ENCODE assay signal across 24 mouse cellular contexts in genomic region chr3:58582297-58582696, GRCm38 (mm10). TPM values are rescaled to one million over a fixed set of nuclear protein-coding genes. Genes with fewer than 3 reads are reported as not detected.
DNase-seq lines count a peak whose midpoint lies in the region; ATAC-seq and TF ChIP-seq lines count a peak whose summit lies in the region.
"Had no signal": no experiment of that assay in that cellular context is flagged by ENCODE, and none has a peak within 500 bp of the region (broad histone marks: within the 10 kb centered on the region; RNA-seq: fewer than 3 reads in every experiment).

No protein-coding gene starts in this region.

- H3K9ac ChIP-seq in liver, embryonic 11.5 days (ENCODE audit: low read depth, low read length), result no peak overlapping the region
- H3K9ac ChIP-seq: embryonic facial prominence, embryonic 12.5 days; forebrain, embryonic 13.5 days; hindbrain, embryonic 12.5 days; liver, embryonic 14.5 days; neural tube, embryonic 12.5 days had no signal

- WGBS in liver, embryonic 11.5 days, result 47% methylated on average over 5 of the region's 5 CpGs

- no peak for TF ChIP-seq CTCF in gastrocnemius, adult 2 months (IDR thresholded peaks at IDR 0.05)

- peak overlapping the region; percentile 0; the same call in 1 of the 2 replicates for H3K27ac ChIP-seq in gastrocnemius, adult 2 months
- no peak overlapping the region for H3K27ac ChIP-seq in liver, embryonic 11.5 days (ENCODE audit: low read depth, low read length)
- H3K27ac ChIP-seq: embryonic facial prominence, embryonic 12.5 days; forebrain, embryonic 13.5 days; hindbrain, embryonic 12.5 days; kidney, postnatal 0 days; layer of hippocampus, adult 2 months; liver, embryonic 14.5 days; neural tube, embryonic 12.5 days; stomach, postnatal 0 days had no signal

- DNase-seq in gastrocnemius, adult 2 months, result no peak
- no peak for DNase-seq in gastrocnemius, postnatal 10 days
- no peak for DNase-seq in liver, embryonic 11.5 days (ENCODE audit: low spot score)
- peak; percentile 23 for DNase-seq in naive thymus-derived CD4-positive, alpha-beta T cell, adult 2 months (ENCODE audit: low read depth)
- no peak for DNase-seq in ovary, postnatal 36 days (ENCODE audit: low spot score)
- DNase-seq in B cell, adult 2 months, result no peak
- DNase-seq: cerebellum, adult 9-10 months; gastrocnemius, postnatal 36 days; heart, postnatal 14 days; left cerebral cortex, postnatal 4 days had no signal

- ATAC-seq in megakaryocyte, adult 5-6 weeks (ENCODE audit: poor library complexity, severe bottlenecking), result no peak
- 0 out of 2 replicates have a peak, but pooled peaks have one; percentile 62 for ATAC-seq in liver, embryonic 11.5 days (replicated peaks; ENCODE audit: low FRiP score)
- ATAC-seq: forebrain, embryonic 13.5 days; lung, postnatal 0 days had no signal

- peak overlapping the region; percentile 13; the same call in 1 of the 2 replicates for H3K4me2 ChIP-seq in liver, embryonic 11.5 days
- H3K4me2 ChIP-seq: embryonic facial prominence, embryonic 12.5 days; forebrain, embryonic 13.5 days; hindbrain, embryonic 12.5 days; neural tube, embryonic 12.5 days had no signal

- intact Hi-C loops in gastrocnemius, adult 2 months (cut with DNase I), result no loop called here

- H3K27me3 ChIP-seq in megakaryocyte, embryonic 14.5 days (replicated peaks), result no peaks in the 10 kb centered on the region
- no peaks in the 10 kb centered on the region for H3K27me3 ChIP-seq in liver, embryonic 11.5 days (replicated peaks; ENCODE audit: control insufficient read depth, insufficient read depth, low read length)
- H3K27me3 ChIP-seq: embryonic facial prominence, embryonic 12.5 days; forebrain, embryonic 13.5 days; hindbrain, embryonic 12.5 days; neural tube, embryonic 12.5 days had no signal

- H3K4me1 ChIP-seq in megakaryocyte, embryonic 14.5 days, result peaks cover 53% of the 10 kb centered on the region
- H3K4me1 ChIP-seq in liver, embryonic 11.5 days (replicated peaks; ENCODE audit: control insufficient read depth, insufficient read depth, low read length), result peaks cover 21% of the 10 kb centered on the region

- no peaks in the 10 kb centered on the region for H3K9me3 ChIP-seq in megakaryocyte, embryonic 14.5 days
- no peaks in the 10 kb centered on the region for H3K9me3 ChIP-seq in liver, embryonic 11.5 days (ENCODE audit: control insufficient read depth, low read length)
- H3K9me3 ChIP-seq: embryonic facial prominence, embryonic 12.5 days; forebrain, embryonic 13.5 days; hindbrain, embryonic 12.5 days; neural tube, embryonic 12.5 days had no signal

- no peak overlapping the region for H3K4me3 ChIP-seq in gastrocnemius, adult 2 months
- H3K4me3 ChIP-seq in megakaryocyte, embryonic 14.5 days (replicated peaks), result peak overlapping the region; percentile 81
- no peak overlapping the region for H3K4me3 ChIP-seq in liver, embryonic 11.5 days (ENCODE audit: low read depth, low read length)
- H3K4me3 ChIP-seq: embryonic facial prominence, embryonic 12.5 days; erythroblast, embryonic 14.5 days; forebrain, embryonic 13.5 days; hindbrain, embryonic 12.5 days; layer of hippocampus, adult 2 months; neural tube, embryonic 12.5 days had no signal

- H3K36me3 ChIP-seq in megakaryocyte, embryonic 14.5 days (replicated peaks; ENCODE audit: low read length), result peaks cover 34% of the 10 kb centered on the region
- peaks cover 17% of the 10 kb centered on the region for H3K36me3 ChIP-seq in liver, embryonic 11.5 days (ENCODE audit: control insufficient read depth, insufficient read depth, low read length)

RNA-seq across cellular contexts. Expression of gene Selenot, which starts 5.9 kb away (rescaled TPM):
- total RNA-seq in gastrocnemius, adult 2 months (2021), result 100 to 1,000 TPM; 119 to 136 TPM
- total RNA-seq in gastrocnemius, postnatal 10 days (2021), result 10 to 100 TPM; 80.2 to 92.4 TPM
- polyA plus RNA-seq in megakaryocyte, embryonic 14.5 days (2012; ENCODE audit: insufficient read depth, low replicate concordance), result 3.1 and 14.7 TPM in 2 replicates
- 161 and 163 TPM in 2 replicates for total RNA-seq in megakaryocyte, adult 5-6 weeks (2015)
- 203 and 210 TPM in 2 replicates for total RNA-seq in megakaryocyte, adult 5-6 weeks (2017)
- 23.2 and 25.0 TPM in 2 replicates for polyA plus RNA-seq in liver, embryonic 11.5 days (2014; fragmentation: Nextera tagmentation; extraction: Ambion mirVana)

RNA-seq across cellular contexts. Expression of gene Erich6, which starts 54.7 kb away (rescaled TPM):
- not detected for total RNA-seq in gastrocnemius, adult 2 months (2021)
- under 1 TPM in 1 of 2 experiments, not detected in 1; 0.23 TPM for total RNA-seq in gastrocnemius, postnatal 10 days (2021)
- not detected in 2 replicates for polyA plus RNA-seq in megakaryocyte, embryonic 14.5 days (2012; ENCODE audit: insufficient read depth, low replicate concordance)
- not detected in 2 replicates for total RNA-seq in megakaryocyte, adult 5-6 weeks (2015)
- not detected in 2 replicates for total RNA-seq in megakaryocyte, adult 5-6 weeks (2017)
- polyA plus RNA-seq in liver, embryonic 11.5 days (2014; fragmentation: Nextera tagmentation; extraction: Ambion mirVana), result not detected in 2 replicates
- total RNA-seq: gastrocnemius, postnatal 36 days; heart, adult 8-10 months had no signal
- polyA plus RNA-seq: embryonic facial prominence, embryonic 12.5 days; erythroblast, embryonic 14.5 days; kidney, postnatal 0 days; lung, postnatal 0 days; thymus, postnatal 0 days had no signal

RNA-seq across cellular contexts. Expression of gene Serp1, which starts 56.6 kb away (rescaled TPM):
- 1 to 10 TPM; 6.4 to 8.0 TPM for total RNA-seq in gastrocnemius, adult 2 months (2021)
- 10 to 100 TPM; 16.5 to 19.4 TPM for total RNA-seq in gastrocnemius, postnatal 10 days (2021)
- 47.6 and 71.3 TPM in 2 replicates for polyA plus RNA-seq in megakaryocyte, embryonic 14.5 days (2012; ENCODE audit: insufficient read depth, low replicate concordance)
- total RNA-seq in megakaryocyte, adult 5-6 weeks (2015), result 189 and 218 TPM in 2 replicates
- 208 and 222 TPM in 2 replicates for total RNA-seq in megakaryocyte, adult 5-6 weeks (2017)
- polyA plus RNA-seq in liver, embryonic 11.5 days (2014; fragmentation: Nextera tagmentation; extraction: Ambion mirVana), result 161 and 178 TPM in 2 replicates

RNA-seq across cellular contexts. Expression of gene Eif2a, which starts 56.7 kb away (rescaled TPM):
- total RNA-seq in gastrocnemius, adult 2 months (2021), result 10 to 100 TPM; 48.9 to 54.8 TPM
- 10 to 100 TPM; 48.2 to 50.7 TPM for total RNA-seq in gastrocnemius, postnatal 10 days (2021)
- polyA plus RNA-seq in megakaryocyte, embryonic 14.5 days (2012; ENCODE audit: insufficient read depth, low replicate concordance), result 0.65 and 3.2 TPM in 2 replicates
- 122 and 151 TPM in 2 replicates for total RNA-seq in megakaryocyte, adult 5-6 weeks (2015)
- 75.9 and 80.9 TPM in 2 replicates for total RNA-seq in megakaryocyte, adult 5-6 weeks (2017)
- 66.1 and 71.3 TPM in 2 replicates for polyA plus RNA-seq in liver, embryonic 11.5 days (2014; fragmentation: Nextera tagmentation; extraction: Ambion mirVana)

Comparison
In these comparisons a context has a peak if more than half of its experiments do, and no peak if none do; other contexts are left out.
1. RNA of gene Serp1, which starts 56.6 kb away (total RNA-seq): 189 to 222 TPM in megakaryocyte, adult 5-6 weeks; 16.5 to 19.4 TPM in gastrocnemius, postnatal 10 days and 6.4 to 8.0 TPM in gastrocnemius, adult 2 months; every median in the first group is over 4 times any median in the second.